Mouse (Mus musculus): Measurements from ENCODE around the gene Slc43a3.

- TF ChIP-seq EP300 (IDR thresholded peaks at IDR 0.05; ENCODE audit: insufficient read depth, low read depth, low read length) (no peak), CTCF (IDR thresholded peaks at IDR 0.05; ENCODE audit: low read depth, low read length) (no peak)
These were observed 5.0 kb downstream of the Slc43a3 start for GRCm38 (mm10) chr2:84941332-84941731.
